Mouse (Mus musculus) small intestine, adult 2 months (tissue): ENCODE data around the gene Uxs1.

Experiments
- CTCF ChIP-seq: fragments of 200-500 bp; IDR thresholded peaks from 2 replicates; pipeline ENCODE4 v1.5.1; 2012; ENCODE audit warnings: low read depth, mild to moderate bottlenecking, control low read depth, inconsistent platforms, low read length, moderate library complexity, mixed read lengths; ENCODE audit not compliant: insufficient replicate concordance, insufficient read length; ENCODE audit errors: extremely low read depth
- POLR2A ChIP-seq: fragments of 200-500 bp; IDR thresholded peaks from 2 replicates; pipeline ENCODE4 v1.6.1; 2012; ENCODE audit warnings: low read depth, mild to moderate bottlenecking, control low read depth, inconsistent platforms, low read length, moderate library complexity

DNA sequence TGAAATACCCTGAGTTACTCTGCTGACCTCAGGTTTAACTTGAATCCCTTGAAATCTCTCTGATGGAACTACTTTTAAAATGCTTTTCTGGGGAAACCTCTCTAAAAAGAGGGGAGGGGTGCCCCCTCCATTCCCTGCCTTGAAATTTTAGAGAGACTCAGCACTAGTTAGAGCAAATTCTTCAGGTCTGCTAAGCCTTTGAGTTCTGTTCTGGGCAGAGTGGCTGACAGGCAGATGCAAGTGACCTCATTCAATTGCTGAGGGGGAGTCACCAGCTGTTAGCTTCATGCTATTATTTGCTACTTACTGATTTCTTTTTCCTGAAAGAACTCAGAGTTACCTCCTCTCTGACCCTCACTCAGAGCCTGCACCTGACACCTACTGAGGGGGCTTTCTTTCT lies 43.5 kb upstream of the Uxs1 start:
- TF ChIP-seq POLR2A (no peak), CTCF (no peak)
